Mouse (Mus musculus) hindbrain, embryonic 11.5 days (tissue): ENCODE results near the gene Pald1. TPM values are rescaled to one million over a fixed set of nuclear protein-coding genes. Genes with fewer than 3 reads are reported as not detected.
A peak's percentile ranks its signal among the peaks of the same experiment; 100 is the strongest.

Source experiments
- ATAC-seq: fragments of 200-750 bp; cut with Nextera tagmentation; 2 replicates; pipeline ENCODE4 v1.8.0; 2017; ENCODE audit warnings: mild to moderate bottlenecking, moderate TSS enrichment, moderate library complexity; ENCODE audit not compliant: low FRiP score
- DNase-seq: peaks from one replicate; pipeline ENCODE4 v3.0.0-alpha.2; 2015; ENCODE audit warnings: low spot score
- H3K27ac ChIP-seq: fragments of 300-500 bp; sonication (generic); 2 replicates; pipeline ENCODE4 v1.5.1; 2014; ENCODE audit warnings: mild to moderate bottlenecking, low read depth, low read length
- H3K27me3 ChIP-seq: fragments of 300-500 bp; sonication (generic); 2 replicates; pipeline ENCODE4 v1.6.1; 2014; ENCODE audit warnings: mild to moderate bottlenecking, low read length, moderate library complexity, mixed read lengths; ENCODE audit not compliant: control insufficient read depth, insufficient read depth
- H3K36me3 ChIP-seq: fragments of 300-500 bp; sonication (generic); 2 replicates; pipeline ENCODE4 v1.6.1; 2014; ENCODE audit warnings: mild to moderate bottlenecking, low read length, moderate library complexity, mixed read lengths; ENCODE audit not compliant: control insufficient read depth, insufficient read depth
- H3K4me1 ChIP-seq: fragments of 300-500 bp; sonication (generic); replicated peaks from 2 replicates; pipeline ENCODE4 v1.6.1; 2014; ENCODE audit warnings: low read length, mixed read lengths; ENCODE audit not compliant: control insufficient read depth, insufficient read depth
- H3K4me2 ChIP-seq: fragments of 300-500 bp; sonication (generic); replicated peaks from 2 replicates; pipeline ENCODE4 v1.6.1; 2014; ENCODE audit warnings: mild to moderate bottlenecking, low read depth, low read length
- H3K4me3 ChIP-seq: fragments of 300-500 bp; sonication (generic); 2 replicates; pipeline ENCODE4 v1.5.1; 2014; ENCODE audit warnings: low read depth, low read length
- H3K9ac ChIP-seq: fragments of 300-500 bp; sonication (generic); 2 replicates; pipeline ENCODE4 v1.6.1; 2014; ENCODE audit warnings: low read depth, low read length
- H3K9me3 ChIP-seq: fragments of 300-500 bp; sonication (generic); 2 replicates; pipeline ENCODE4 v1.6.1; 2016; ENCODE audit warnings: low read length; ENCODE audit not compliant: control insufficient read depth
- WGBS: fragments of 180-500 bp; shearing (Covaris S2); extraction: QIAGEN DNeasy Blood & Tissue Kit; methylation state at CpG from one replicate; pipeline ENCODE4 v1.1.7; 2014; 5-methylcytosine and 5-hydroxymethylcytosine counted together
- polyA plus RNA-seq: library from polyadenylated mRNA; unstranded; fragments of >200 nt; fragmentation: Nextera tagmentation; extraction: Ambion mirVana; gene quantifications from 2 replicates; pipeline ENCODE4 v1.2.1, GENCODE M21; 2014

Gene Pald1
- polyA plus RNA-seq, 1 experiment from 2014 or later: 13.6 TPM

DNA sequence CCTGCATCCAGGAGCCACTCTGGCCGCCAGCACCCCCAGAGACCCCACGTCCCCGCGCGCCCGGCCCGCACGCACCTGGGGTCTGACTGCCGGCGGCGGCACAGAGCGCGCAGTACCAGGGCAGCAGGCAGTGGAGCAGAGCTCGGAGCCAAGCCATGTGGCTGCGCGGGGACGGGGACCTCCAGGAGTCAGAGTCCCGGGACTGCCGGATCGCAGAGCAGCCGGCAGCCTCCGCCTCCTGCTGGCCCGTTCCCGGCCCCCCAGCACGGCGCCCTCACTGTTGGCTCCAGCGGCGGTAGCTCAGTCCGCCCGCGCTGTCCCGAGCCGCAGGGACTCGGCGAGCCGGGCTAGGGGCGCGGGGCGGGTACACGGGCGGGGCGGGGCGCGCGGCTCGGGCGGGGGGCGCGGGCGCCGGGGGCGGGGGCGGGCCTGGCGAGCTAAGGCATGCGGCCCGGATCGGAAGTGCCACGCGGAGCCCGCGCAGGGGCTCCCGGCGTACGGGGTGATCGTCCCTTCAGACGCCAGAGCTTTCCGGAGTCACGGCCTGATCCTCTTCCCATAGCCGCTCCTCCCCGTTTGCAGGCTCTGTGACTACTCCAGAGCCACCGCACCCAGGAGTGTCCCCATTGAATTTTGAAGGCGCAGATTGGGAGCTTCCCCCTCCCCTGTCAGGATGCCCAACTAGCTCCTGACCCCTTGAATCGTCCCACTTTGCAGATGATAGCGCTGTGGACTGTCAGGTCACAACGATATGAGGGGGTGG lies 110.1 kb downstream of the Pald1 start, which contains the start of gene Adamts14:
Gene Adamts14, minus strand, starts transcription at position 358 of the 763 bp plus-strand sequence.
- Histone ChIP-seq H3K27me3 (peaks cover 18% of the 10 kb centered on the region), H3K4me1 (no peaks in the 10 kb centered on the region), H3K4me3 (peak within 1 kb of the TSS; percentile 47), H3K9me3 (no peaks in the 10 kb centered on the region), H3K27ac (no peak within 1 kb of the TSS), H3K36me3 (no peaks in the 10 kb centered on the region), H3K9ac (peak within 1 kb of the TSS; percentile 49), H3K4me2 (peak within 1 kb of the TSS; percentile 94)
- DNase-seq (peak; percentile 69), ATAC-seq (peak; percentile 68)
- WGBS: under 1% methylated on average over 37 of the region's 75 CpGs

DNA sequence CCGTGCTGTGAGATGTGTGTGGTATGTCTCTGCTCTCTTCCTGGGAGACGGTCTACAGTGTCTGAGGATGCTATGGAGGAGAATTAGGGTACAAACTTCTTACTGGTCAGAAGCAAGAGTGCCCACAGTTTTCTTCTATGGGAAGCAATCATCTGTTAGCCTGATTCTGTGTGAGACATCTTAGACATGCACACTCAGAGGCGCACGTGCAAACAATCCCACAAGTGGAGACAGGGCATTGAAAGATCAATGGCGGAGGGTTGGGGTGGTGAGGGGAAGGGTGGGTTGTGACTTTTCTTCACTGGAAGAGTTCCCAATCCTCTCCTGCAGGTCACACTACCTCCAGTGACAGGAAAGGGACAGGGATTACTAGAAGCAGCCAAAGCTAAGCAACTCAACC lies 110.7 kb downstream of the Pald1 start:
- Histone ChIP-seq H3K4me1 (no peaks in the 10 kb centered on the region), H3K27ac (no peak overlapping the region), H3K4me3 (peak overlapping the region; percentile 47), H3K9ac (peak overlapping the region; percentile 49; the same call in 1 of the 2 replicates), H3K36me3 (no peaks in the 10 kb centered on the region), H3K9me3 (no peaks in the 10 kb centered on the region), H3K4me2 (peak overlapping the region; percentile 94), H3K27me3 (peaks cover 18% of the 10 kb centered on the region)
- ATAC-seq: no peak
- no peak for DNase-seq
- 48% methylated on average over 5 of the region's 5 CpGs for WGBS

DNA sequence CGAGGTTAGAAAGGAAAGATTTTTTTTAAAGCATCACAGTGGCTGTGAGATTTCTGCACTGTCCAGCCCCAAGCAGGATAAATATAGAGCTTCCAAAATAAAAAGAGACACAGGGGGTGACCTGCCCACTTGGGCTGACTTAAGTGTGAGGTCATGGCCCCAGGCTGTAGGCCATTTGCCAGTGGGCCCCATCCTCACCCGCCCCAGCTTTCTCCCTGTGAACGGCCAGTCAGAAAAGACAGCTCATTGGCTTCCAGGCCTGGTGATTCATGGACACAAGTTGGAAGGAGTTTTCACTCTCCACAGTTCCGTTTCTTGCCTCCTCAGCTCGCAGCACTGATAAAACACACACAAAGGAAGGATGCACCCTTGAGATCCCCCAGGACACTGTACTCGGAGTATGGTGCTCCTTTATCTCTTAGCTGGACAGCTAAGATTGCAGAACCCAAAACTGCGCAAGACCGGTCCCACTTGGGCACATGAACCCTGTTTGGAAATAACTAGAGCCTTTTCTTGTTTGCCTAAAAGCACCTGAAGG lies 111.2 kb downstream of the Pald1 start:
- H3K4me3 ChIP-seq: no peak overlapping the region
- H3K27ac ChIP-seq: no peak overlapping the region
- H3K4me1 ChIP-seq: no peaks in the 10 kb centered on the region
- no peaks in the 10 kb centered on the region for H3K36me3 ChIP-seq
- no peak overlapping the region for H3K4me2 ChIP-seq
- H3K9ac ChIP-seq: no peak overlapping the region
- ATAC-seq: no peak
- 51% methylated on average over 8 of the region's 8 CpGs for WGBS
- DNase-seq: no peak
- no peaks in the 10 kb centered on the region for H3K9me3 ChIP-seq
- peaks cover 18% of the 10 kb centered on the region for H3K27me3 ChIP-seq

Other genes starting within 250 kb of the Pald1 start
- gene Sgpl1, start 235.8 kb downstream of the Pald1 start, polyA plus RNA-seq: 79.3 and 92.3 TPM in 2 replicates
- 0.17 TPM in 1 of 2 replicates, not detected in the other for gene Tbata, start 211.6 kb downstream of the Pald1 start, polyA plus RNA-seq
- gene Adamts14, start 110.1 kb downstream of the Pald1 start, polyA plus RNA-seq: 0.22 and 0.37 TPM in 2 replicates
- 0.17 TPM in 1 of 2 replicates, not detected in the other for gene Prf1, start 85.7 kb downstream of the Pald1 start, polyA plus RNA-seq
- 0.12 TPM in 1 of 2 replicates, not detected in the other for gene Nodal, start 34.4 kb upstream of the Pald1 start, polyA plus RNA-seq
- gene Eif4ebp2, start 69.1 kb upstream of the Pald1 start, polyA plus RNA-seq: 36.1 and 51.4 TPM in 2 replicates
- 9.5 and 11.4 TPM in 2 replicates for gene Lrrc20, start 92.3 kb upstream of the Pald1 start, polyA plus RNA-seq
- gene Npffr1, start 212.0 kb upstream of the Pald1 start, polyA plus RNA-seq: 0.11 and 0.13 TPM in 2 replicates